ENCODE assay signal across 32 mouse cellular contexts in genomic region chr17:15286596-15286995, GRCm38 (mm10).
"Had no signal": no experiment of that assay in that cellular context is flagged by ENCODE, and none has a peak within 500 bp of the region (broad histone marks: within the 10 kb centered on the region; RNA-seq: fewer than 3 reads in every experiment).

No protein-coding gene starts in this region.

- H3K9me3 ChIP-seq: heart, embryonic 13.5 days; heart, embryonic 15.5 days; hindbrain, embryonic 10.5 days; hindbrain, embryonic 12.5 days; hindbrain, embryonic 13.5 days; hindbrain, embryonic 15.5 days; intestine, embryonic 15.5 days; kidney, embryonic 15.5 days had no signal

- ATAC-seq: hindbrain, postnatal 0 days; inflammation-experienced regulatory T-cells, adult 6 months; intestine, embryonic 15.5 days; intestine, embryonic 16.5 days; intestine, postnatal 0 days had no signal

- H3K4me3 ChIP-seq: heart, embryonic 13.5 days; heart, embryonic 15.5 days; hindbrain, embryonic 10.5 days; hindbrain, embryonic 12.5 days; hindbrain, embryonic 13.5 days; hindbrain, embryonic 15.5 days; intestine, embryonic 15.5 days; kidney, embryonic 15.5 days; layer of hippocampus, adult 2 months; left cerebral cortex, adult 2 months had no signal

- H3K27me3 ChIP-seq: heart, embryonic 13.5 days; heart, embryonic 15.5 days; hindbrain, embryonic 12.5 days; hindbrain, embryonic 15.5 days; intestine, embryonic 15.5 days; kidney, embryonic 15.5 days had no signal

- DNase-seq: heart, postnatal 10 days; heart, postnatal 36 days; heart, postnatal 4 days; kidney, adult 11 months; kidney, adult 18-20 months; kidney, adult 2 months; kidney, adult 8-10 months; kidney, adult 9 months; kidney, postnatal 10 days; kidney, postnatal 14 days; kidney, postnatal 25 days; kidney, postnatal 36 days; kidney, postnatal 4 days; layer of hippocampus, adult 9-11 months; layer of hippocampus, postnatal 36 days had no signal

- H3K27ac ChIP-seq: hindbrain, embryonic 10.5 days; hindbrain, embryonic 12.5 days; hindbrain, embryonic 13.5 days; hindbrain, embryonic 14.5 days; hindbrain, embryonic 15.5 days; hindbrain, postnatal 0 days; intestine, embryonic 15.5 days; kidney, embryonic 15.5 days; kidney, postnatal 0 days; layer of hippocampus, adult 2 months; left cerebral cortex, adult 2 months had no signal

- H3K36me3 ChIP-seq: heart, embryonic 13.5 days; heart, embryonic 15.5 days; hindbrain, embryonic 10.5 days; hindbrain, embryonic 12.5 days; hindbrain, embryonic 13.5 days; hindbrain, embryonic 15.5 days; intestine, embryonic 15.5 days; kidney, embryonic 15.5 days had no signal

- H3K4me2 ChIP-seq: heart, embryonic 11.5 days; heart, embryonic 13.5 days; heart, embryonic 15.5 days; hindbrain, embryonic 12.5 days; hindbrain, embryonic 13.5 days; hindbrain, embryonic 14.5 days; hindbrain, embryonic 15.5 days; intestine, embryonic 15.5 days; kidney, embryonic 15.5 days had no signal

- H3K9ac ChIP-seq: heart, embryonic 13.5 days; heart, embryonic 15.5 days; hindbrain, embryonic 12.5 days; hindbrain, embryonic 13.5 days; hindbrain, embryonic 14.5 days; hindbrain, embryonic 15.5 days; intestine, embryonic 15.5 days; kidney, embryonic 15.5 days had no signal
